Mouse (Mus musculus) lung, postnatal 0 days (tissue): ENCODE measurements around the gene Fxyd6. TPM values are rescaled to one million over a fixed set of nuclear protein-coding genes. Genes with fewer than 3 reads are reported as not detected.

Experiments used
- ATAC-seq: fragments of 200-750 bp; cut with Nextera tagmentation; 2 replicates; pipeline ENCODE4 v1.8.0; 2017; ENCODE audit warnings: moderate library complexity
- DNase-seq: peaks from one replicate; pipeline ENCODE4 v3.0.0-alpha.2; 2016; ENCODE audit warnings: low spot score
- H3K27ac ChIP-seq: fragments of 300-500 bp; sonication (generic); 2 replicates; pipeline ENCODE4 v1.5.1; 2014; ENCODE audit warnings: antibody characterized with exemption, mild to moderate bottlenecking, low read length, mixed read lengths
- H3K27me3 ChIP-seq: fragments of 300-500 bp; sonication (generic); replicated peaks from 2 replicates; pipeline ENCODE4 v1.6.1; 2014; ENCODE audit warnings: low read length, mixed read lengths; ENCODE audit not compliant: insufficient read depth
- H3K36me3 ChIP-seq: fragments of 300-500 bp; sonication (generic); 2 replicates; pipeline ENCODE4 v1.6.1; 2014; ENCODE audit warnings: low read length, mixed read lengths; ENCODE audit not compliant: insufficient read depth
- H3K4me1 ChIP-seq: fragments of 300-500 bp; sonication (generic); 2 replicates; pipeline ENCODE4 v1.6.1; 2014; ENCODE audit warnings: antibody characterized with exemption, low read depth, low read length, mixed read lengths; ENCODE audit not compliant: insufficient read depth
- H3K4me2 ChIP-seq: fragments of 300-500 bp; sonication (generic); replicated peaks from 2 replicates; pipeline ENCODE4 v1.6.1; 2014; ENCODE audit warnings: low read depth, mild to moderate bottlenecking, low read length, moderate library complexity, mixed read lengths
- H3K4me3 ChIP-seq: fragments of 300-500 bp; sonication (generic); 2 replicates; pipeline ENCODE4 v1.5.1; 2014; ENCODE audit warnings: low read depth, low read length
- H3K9ac ChIP-seq: fragments of 300-500 bp; sonication (generic); replicated peaks from 2 replicates; pipeline ENCODE4 v1.6.1; 2014; ENCODE audit warnings: low read depth, mild to moderate bottlenecking
- H3K9me3 ChIP-seq: fragments of 300-500 bp; sonication (generic); 2 replicates; pipeline ENCODE4 v1.6.1; 2016; ENCODE audit warnings: low read length, mixed read lengths
- CTCF ChIP-seq: IDR thresholded peaks from 2 replicates; pipeline ENCODE4 v1.5.1; 2016; ENCODE audit warnings: antibody characterized with exemption, mild to moderate bottlenecking
- EP300 ChIP-seq: IDR thresholded peaks from 2 replicates; pipeline ENCODE4 v1.6.1; 2016; ENCODE audit warnings: antibody characterized with exemption, mild to moderate bottlenecking, control low read depth
- WGBS: fragments of 180-500 bp; shearing (Covaris S2); extraction: QIAGEN DNeasy Blood & Tissue Kit; methylation state at CpG from one replicate; pipeline ENCODE4 v1.1.7; 2014; 5-methylcytosine and 5-hydroxymethylcytosine counted together
- polyA plus RNA-seq: library from polyadenylated mRNA; unstranded; fragments of >200 nt; fragmentation: Nextera tagmentation; extraction: Ambion mirVana; gene quantifications from 2 replicates; pipeline ENCODE4 v1.2.1, GENCODE M21; 2015

The Fxyd6 gene
- polyA plus RNA-seq, 1 experiment from 2014 or later: 13.4 TPM

- Histone ChIP-seq H3K9me3 (no peaks in the 10 kb centered on the region), H3K4me2 (no peak overlapping the region), H3K9ac (no peak overlapping the region), H3K4me1 (no peaks in the 10 kb centered on the region), H3K27me3 (no peaks in the 10 kb centered on the region), H3K27ac (no peak overlapping the region), H3K4me3 (no peak overlapping the region), H3K36me3 (no peaks in the 10 kb centered on the region)
- DNase-seq (no peak), ATAC-seq (no peak)
- no peak for TF ChIP-seq CTCF
- TF ChIP-seq EP300: no peak
- 61% methylated on average over 5 of the region's 5 CpGs for WGBS
Observed at GRCm38 (mm10) chr9:45382336-45382735, 12.4 kb downstream of the Fxyd6 start.

DNA sequence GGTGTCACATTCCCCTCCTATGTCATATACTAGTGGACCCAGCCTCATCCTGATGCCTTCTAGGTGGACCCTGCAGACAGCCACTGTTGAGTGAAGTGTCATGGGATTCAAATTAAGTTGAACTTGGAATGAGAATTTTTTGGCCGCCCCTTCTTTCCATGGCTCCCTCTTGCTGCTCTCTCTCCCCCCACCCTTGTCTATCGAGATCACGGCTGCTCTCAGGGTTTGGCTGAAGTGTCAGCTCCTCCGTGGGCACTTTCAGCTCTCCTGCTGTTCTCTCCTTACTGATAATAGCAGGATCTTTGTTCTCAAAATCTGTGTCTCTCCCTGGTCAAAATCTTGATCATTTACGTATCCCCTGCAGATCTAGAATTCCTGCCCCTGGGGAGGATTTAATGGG, 12.8 kb downstream of the Fxyd6 start:
- no peak for ATAC-seq
- Histone ChIP-seq H3K4me2 (no peak overlapping the region), H3K4me1 (no peaks in the 10 kb centered on the region), H3K27me3 (no peaks in the 10 kb centered on the region), H3K9ac (no peak overlapping the region), H3K27ac (no peak overlapping the region), H3K36me3 (no peaks in the 10 kb centered on the region), H3K4me3 (no peak overlapping the region), H3K9me3 (no peaks in the 10 kb centered on the region)
- no peak for DNase-seq
- 83% methylated on average over 5 of the region's 5 CpGs for WGBS
- no peak for TF ChIP-seq CTCF
- TF ChIP-seq EP300: no peak

- ATAC-seq (no peak), DNase-seq (no peak)
- Histone ChIP-seq H3K4me1 (no peaks in the 10 kb centered on the region), H3K4me3 (no peak overlapping the region), H3K9me3 (no peaks in the 10 kb centered on the region), H3K36me3 (no peaks in the 10 kb centered on the region), H3K27me3 (no peaks in the 10 kb centered on the region), H3K4me2 (no peak overlapping the region), H3K27ac (no peak overlapping the region), H3K9ac (no peak overlapping the region)
- 89% methylated on average over 6 of the region's 6 CpGs for WGBS
- TF ChIP-seq EP300: no peak
Observed at GRCm38 (mm10) chr9:45383883-45384282, 13.9 kb downstream of the Fxyd6 start.

DNA sequence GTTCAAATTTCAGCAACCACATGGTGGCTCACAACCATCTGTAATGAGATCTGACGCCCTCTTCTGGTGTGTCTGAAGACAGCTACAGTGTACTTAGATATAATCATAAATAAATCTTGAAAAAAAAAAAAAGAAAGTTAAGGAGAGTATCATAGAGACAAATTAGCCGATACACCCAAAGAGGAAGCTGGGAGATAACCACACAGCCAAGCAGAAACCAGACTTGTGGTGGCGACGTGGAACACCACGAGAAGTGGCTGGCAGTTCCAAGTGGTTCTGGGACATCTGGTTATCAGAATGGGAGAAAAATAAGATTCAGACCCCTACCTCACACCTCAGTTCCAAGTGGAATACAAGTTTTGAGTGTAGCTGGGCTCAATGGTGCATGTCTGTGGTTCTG, 16.7 kb downstream of the Fxyd6 start:
- no peaks in the 10 kb centered on the region for H3K27me3 ChIP-seq
- no peaks in the 10 kb centered on the region for H3K9me3 ChIP-seq
- no peaks in the 10 kb centered on the region for H3K4me1 ChIP-seq
- no peak overlapping the region for H3K9ac ChIP-seq
- H3K4me3 ChIP-seq: no peak overlapping the region
- 71% methylated on average over 5 of the region's 5 CpGs for WGBS
- no peak for DNase-seq
- H3K36me3 ChIP-seq: no peaks in the 10 kb centered on the region
- TF ChIP-seq CTCF (no peak), EP300 (no peak)
- no peak overlapping the region for H3K4me2 ChIP-seq
- ATAC-seq: no peak
- H3K27ac ChIP-seq: no peak overlapping the region

DNA sequence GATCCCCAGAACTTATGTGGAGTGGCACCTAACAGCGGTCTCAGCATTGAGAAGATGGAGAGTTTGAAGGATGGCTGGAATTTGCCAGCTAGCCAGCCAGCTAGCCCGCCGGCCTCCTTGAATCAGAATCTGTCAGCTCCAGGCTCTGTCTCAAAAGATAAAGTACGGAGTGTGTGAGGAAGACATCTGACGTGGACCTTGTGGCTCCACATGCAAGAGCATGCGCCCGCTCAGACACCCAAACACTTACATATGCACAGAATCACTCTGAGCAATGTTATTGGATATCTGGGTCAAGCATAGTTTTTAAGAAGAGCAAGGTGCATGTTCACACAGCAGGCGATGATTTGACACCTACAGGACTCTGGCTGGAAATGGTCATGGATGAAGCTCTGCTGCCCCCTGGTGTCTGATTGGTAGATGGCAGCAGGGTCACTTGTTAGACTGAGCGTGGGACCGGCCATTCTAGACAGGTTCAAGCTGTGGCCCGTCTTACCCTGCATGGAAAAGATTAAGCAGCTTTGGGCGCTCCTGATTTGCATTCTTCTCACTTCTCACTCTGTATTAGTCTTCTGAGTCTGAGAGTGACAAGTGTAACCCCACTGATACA, 18.5 kb downstream of the Fxyd6 start:
- Histone ChIP-seq H3K9ac (no peak overlapping the region), H3K4me2 (no peak overlapping the region), H3K4me1 (no peaks in the 10 kb centered on the region), H3K27ac (no peak overlapping the region), H3K9me3 (no peaks in the 10 kb centered on the region), H3K27me3 (no peaks in the 10 kb centered on the region), H3K36me3 (no peaks in the 10 kb centered on the region), H3K4me3 (no peak overlapping the region)
- peak; percentile 75 for ATAC-seq
- TF ChIP-seq EP300: no peak
- peak; percentile 99 for TF ChIP-seq CTCF
- WGBS: 35% methylated on average over 12 of the region's 12 CpGs
- peak; percentile 82 for DNase-seq

GRCm38 (mm10) chr9:45389596-45389995, 19.6 kb downstream of the Fxyd6 start:
- no peak for TF ChIP-seq EP300
- no peak for TF ChIP-seq CTCF
- no peak overlapping the region for H3K4me2 ChIP-seq
- DNase-seq (no peak), ATAC-seq (0 out of 2 replicates have a peak, but pooled peaks have one; percentile 40)
- H3K27ac ChIP-seq: no peak overlapping the region
- no peak overlapping the region for H3K4me3 ChIP-seq
- no peaks in the 10 kb centered on the region for H3K36me3 ChIP-seq
- H3K9ac ChIP-seq: no peak overlapping the region
- no peaks in the 10 kb centered on the region for H3K4me1 ChIP-seq
- no peaks in the 10 kb centered on the region for H3K9me3 ChIP-seq
- WGBS: 63% methylated on average over 8 of the region's 8 CpGs
- no peaks in the 10 kb centered on the region for H3K27me3 ChIP-seq

DNA sequence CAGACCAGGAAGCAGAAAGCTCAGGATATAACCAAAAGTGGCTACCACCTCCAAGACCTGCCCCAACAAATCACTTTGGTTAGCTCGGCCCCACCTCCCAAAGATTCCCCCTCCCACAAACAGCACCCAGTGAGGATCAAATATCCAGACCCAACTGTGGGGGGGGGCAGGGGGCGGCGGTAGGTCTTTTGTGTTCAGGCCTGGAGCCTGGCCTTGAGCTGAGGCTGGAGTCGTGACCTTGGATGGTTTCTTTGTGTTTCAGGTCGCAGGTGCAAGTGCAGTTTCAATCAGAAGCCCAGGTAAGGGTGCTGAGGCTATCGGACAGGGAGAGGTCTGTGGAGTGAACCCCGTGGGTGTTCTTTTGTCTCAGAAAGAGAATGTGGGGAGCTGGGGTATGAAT, 21.3 kb downstream of the Fxyd6 start:
- ATAC-seq: no peak
- no peak overlapping the region for H3K4me3 ChIP-seq
- WGBS: 66% methylated on average over 7 of the region's 7 CpGs

More for the DNA sequence above, 21.3 kb downstream of the Fxyd6 start:
- Histone ChIP-seq H3K4me2 (no peak overlapping the region), H3K9me3 (no peaks in the 10 kb centered on the region), H3K9ac (no peak overlapping the region), H3K27me3 (no peaks in the 10 kb centered on the region), H3K36me3 (no peaks in the 10 kb centered on the region), H3K4me1 (no peaks in the 10 kb centered on the region), H3K27ac (no peak overlapping the region)
- no peak for DNase-seq
- TF ChIP-seq EP300: no peak
- no peak for TF ChIP-seq CTCF
